Mouse (Mus musculus) liver, embryonic 16.5 days (tissue): ENCODE data around the gene Rab5c. TPM values are rescaled to one million over a fixed set of nuclear protein-coding genes. Genes with fewer than 3 reads are reported as not detected.

Experiments
- ATAC-seq: fragments of 200-750 bp; cut with Nextera tagmentation; 2 replicates; pipeline ENCODE4 v1.8.0; 2017; ENCODE audit warnings: low read depth, mild to moderate bottlenecking, moderate number of reproducible peaks, moderate library complexity
- H3K27ac ChIP-seq: fragments of 300-500 bp; sonication (generic); 2 replicates; pipeline ENCODE4 v1.5.1; 2014; ENCODE audit warnings: mild to moderate bottlenecking, low read length
- H3K27me3 ChIP-seq: fragments of 300-500 bp; sonication (generic); 2 replicates; pipeline ENCODE4 v1.6.1; 2014; ENCODE audit warnings: low read depth, low read length, mixed read lengths; ENCODE audit not compliant: control insufficient read depth, insufficient read depth
- H3K36me3 ChIP-seq: fragments of 300-500 bp; sonication (generic); 2 replicates; pipeline ENCODE4 v1.6.1; 2014; ENCODE audit warnings: mild to moderate bottlenecking; ENCODE audit not compliant: control insufficient read depth, insufficient read depth
- H3K4me1 ChIP-seq: fragments of 300-500 bp; sonication (generic); 2 replicates; pipeline ENCODE4 v1.6.1; 2014; ENCODE audit warnings: low read depth, low read length, mixed read lengths; ENCODE audit not compliant: control insufficient read depth
- H3K4me2 ChIP-seq: fragments of 300-500 bp; sonication (generic); 2 replicates; pipeline ENCODE4 v1.6.1; 2014; ENCODE audit warnings: low read depth, low read length, mixed read lengths
- H3K4me3 ChIP-seq: fragments of 300-500 bp; sonication (generic); 2 replicates; pipeline ENCODE4 v1.5.1; 2014; ENCODE audit warnings: low read depth, mild to moderate bottlenecking, low read length
- H3K9ac ChIP-seq: fragments of 300-500 bp; sonication (generic); 2 replicates; pipeline ENCODE4 v1.6.1; 2014; ENCODE audit warnings: low read depth, low read length
- H3K9me3 ChIP-seq: fragments of 300-500 bp; sonication (generic); replicated peaks from 2 replicates; pipeline ENCODE4 v1.6.1; 2016; ENCODE audit warnings: low read length; ENCODE audit not compliant: control insufficient read depth
- WGBS: fragments of 180-500 bp; shearing (Covaris S2); extraction: QIAGEN DNeasy Blood & Tissue Kit; methylation state at CpG from one replicate; pipeline ENCODE4 v1.1.7; 2014; ENCODE audit not compliant: insufficient replicate concordance; 5-methylcytosine and 5-hydroxymethylcytosine counted together
- polyA plus RNA-seq: library from polyadenylated mRNA; unstranded; fragments of >200 nt; fragmentation: Nextera tagmentation; extraction: Ambion mirVana; gene quantifications from 2 replicates; pipeline ENCODE4 v1.2.1, GENCODE M21; 2015

Gene Rab5c
- polyA plus RNA-seq, 1 experiment from 2014 or later: 21.9 TPM

GRCm38 (mm10) chr11:100713174-100713573, 24.8 kb downstream of the Rab5c start:
- Histone ChIP-seq H3K9me3 (no peaks in the 10 kb centered on the region), H3K4me2 (peak overlapping the region; percentile 87), H3K4me1 (peaks cover 39% of the 10 kb centered on the region), H3K36me3 (peaks cover 32% of the 10 kb centered on the region), H3K4me3 (peak overlapping the region; percentile 52), H3K27me3 (no peaks in the 10 kb centered on the region), H3K27ac (peak overlapping the region; percentile 85), H3K9ac (peak overlapping the region; percentile 58; the same call in 1 of the 2 replicates)
- 52% methylated on average over 4 of the region's 4 CpGs for WGBS
- no peak for ATAC-seq

DNA sequence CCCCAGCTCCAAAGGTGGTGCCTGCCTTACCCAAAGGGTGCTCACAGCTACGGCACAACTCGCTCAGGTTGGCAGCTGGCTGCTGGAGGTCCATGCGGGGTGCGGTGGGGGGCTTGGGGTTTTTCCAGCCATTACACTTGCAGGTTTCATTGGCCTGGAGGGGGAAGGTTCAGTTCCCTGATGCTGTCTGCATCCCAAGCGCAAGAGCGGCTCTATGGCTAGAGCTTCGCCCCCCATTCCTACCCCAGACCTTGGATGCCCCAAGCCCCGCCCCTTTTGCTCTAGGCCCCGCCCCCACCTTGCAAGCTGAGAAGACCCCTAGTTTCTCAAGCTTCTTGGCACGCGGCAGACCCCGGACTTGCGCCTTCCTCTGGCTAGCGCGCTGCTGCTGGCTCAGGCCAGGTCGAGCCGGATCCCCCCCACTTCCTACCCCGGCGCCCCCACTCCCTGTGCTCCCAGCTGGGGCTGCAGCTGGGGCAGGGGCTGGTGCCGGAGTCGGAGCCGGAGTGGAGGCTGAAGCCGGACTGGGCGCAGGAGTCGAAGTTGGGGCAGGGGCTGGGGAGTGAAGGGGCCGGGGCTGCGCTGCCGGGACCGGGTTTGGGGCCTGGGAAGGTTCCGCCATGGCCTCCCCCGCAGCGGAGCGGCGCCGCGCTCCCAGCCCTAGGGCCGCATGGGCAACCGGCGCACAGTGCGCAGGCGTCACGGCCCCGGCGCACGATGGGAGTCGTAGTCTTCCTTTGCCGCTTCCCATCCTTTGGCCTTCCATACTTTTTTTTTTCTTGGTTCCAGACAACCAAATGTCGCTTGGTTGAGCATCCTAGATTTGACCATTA, 26.0 kb downstream of the Rab5c start, which contains the start of gene Kat2a:
Gene Kat2a (minus strand): TSS at position 683 of the 833 bp plus-strand sequence.
- H3K27ac ChIP-seq: peak within 1 kb of the TSS; percentile 85
- WGBS: 2% methylated on average over 48 of the region's 48 CpGs
- H3K27me3 ChIP-seq: no peaks in the 10 kb centered on the region
- peak within 1 kb of the TSS; percentile 93 for H3K4me2 ChIP-seq
- H3K4me1 ChIP-seq: peaks cover 39% of the 10 kb centered on the region
- H3K36me3 ChIP-seq: peaks cover 21% of the 10 kb centered on the region
- peak within 1 kb of the TSS; percentile 79 for H3K9ac ChIP-seq
- ATAC-seq: peak; percentile 70
- peak within 1 kb of the TSS; percentile 81 for H3K4me3 ChIP-seq
- no peaks in the 10 kb centered on the region for H3K9me3 ChIP-seq

- Histone ChIP-seq H3K27ac (no peak overlapping the region), H3K9me3 (no peaks in the 10 kb centered on the region), H3K36me3 (peaks cover 11% of the 10 kb centered on the region), H3K4me1 (peaks cover 39% of the 10 kb centered on the region), H3K4me2 (no peak overlapping the region), H3K27me3 (no peaks in the 10 kb centered on the region), H3K4me3 (no peak overlapping the region), H3K9ac (no peak overlapping the region)
- 76% methylated on average over 4 of the region's 4 CpGs for WGBS
- ATAC-seq: no peak
Observed at GRCm38 (mm10) chr11:100710977-100711376, 27.0 kb downstream of the Rab5c start.

DNA sequence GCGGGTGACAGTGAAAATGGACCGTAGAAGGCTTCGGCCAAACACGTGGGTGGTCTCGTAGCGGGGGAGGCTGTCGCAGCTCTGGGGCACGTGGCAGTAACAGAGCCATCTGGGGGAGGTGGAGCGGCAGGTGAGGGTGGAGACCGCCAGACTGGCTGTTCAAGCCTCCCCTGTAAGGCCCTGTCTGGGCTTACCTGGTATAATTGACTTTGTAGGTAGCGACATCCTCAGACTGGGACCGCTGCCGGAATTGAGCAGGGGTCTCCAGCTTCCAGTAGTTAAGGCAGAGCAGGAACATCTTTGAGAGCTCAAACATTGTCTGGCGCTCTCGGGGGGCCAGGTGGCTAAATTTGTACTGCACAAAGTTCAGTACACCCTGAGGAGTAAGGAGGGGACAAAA, 27.5 kb downstream of the Rab5c start:
- H3K27ac ChIP-seq: no peak overlapping the region
- no peak overlapping the region for H3K9ac ChIP-seq
- ATAC-seq: no peak
- H3K9me3 ChIP-seq: no peaks in the 10 kb centered on the region
- no peak overlapping the region for H3K4me2 ChIP-seq
- no peaks in the 10 kb centered on the region for H3K27me3 ChIP-seq
- H3K4me1 ChIP-seq: peaks cover 39% of the 10 kb centered on the region
- H3K36me3 ChIP-seq: peaks cover 7% of the 10 kb centered on the region
- WGBS: 90% methylated on average over 15 of the region's 15 CpGs
- no peak overlapping the region for H3K4me3 ChIP-seq

DNA sequence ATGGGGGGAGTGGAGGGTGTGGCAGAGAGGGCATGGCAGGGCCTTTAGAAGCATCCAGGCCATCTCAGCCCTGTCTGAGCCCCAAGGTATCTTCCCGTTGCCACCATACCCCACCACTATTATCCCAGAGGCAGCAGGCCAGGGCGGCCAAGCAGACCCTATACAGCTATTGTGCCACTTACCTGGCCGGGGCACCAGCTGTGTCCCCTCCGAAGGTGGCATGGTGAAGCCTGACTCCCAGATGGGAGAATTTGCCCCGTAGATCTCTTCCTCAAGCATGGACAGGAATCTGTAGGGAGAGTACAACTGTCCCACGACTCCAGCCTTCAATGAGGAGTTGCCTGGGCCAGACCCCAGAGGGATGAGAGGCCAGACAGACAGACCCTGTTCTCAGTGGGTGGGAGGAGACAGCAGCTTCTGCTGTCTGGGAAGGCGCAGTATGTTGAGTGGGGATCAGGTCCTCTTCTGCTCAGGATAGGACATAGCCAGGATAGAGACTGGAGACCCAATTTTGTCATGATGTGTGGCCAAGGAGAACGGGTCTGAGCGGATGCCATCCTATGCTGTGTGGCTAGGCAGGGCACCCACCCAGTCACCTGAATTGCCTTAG, 28.7 kb downstream of the Rab5c start:
- H3K36me3 ChIP-seq: peaks cover 2% of the 10 kb centered on the region; the same call in 1 of the 2 replicates
- H3K9me3 ChIP-seq: no peaks in the 10 kb centered on the region
- WGBS: 81% methylated on average over 9 of the region's 9 CpGs
- peaks cover 32% of the 10 kb centered on the region for H3K4me1 ChIP-seq
- no peak overlapping the region for H3K4me3 ChIP-seq
- ATAC-seq: no peak
- no peak overlapping the region for H3K9ac ChIP-seq
- H3K27ac ChIP-seq: no peak overlapping the region
- no peaks in the 10 kb centered on the region for H3K27me3 ChIP-seq
- H3K4me2 ChIP-seq: no peak overlapping the region

DNA sequence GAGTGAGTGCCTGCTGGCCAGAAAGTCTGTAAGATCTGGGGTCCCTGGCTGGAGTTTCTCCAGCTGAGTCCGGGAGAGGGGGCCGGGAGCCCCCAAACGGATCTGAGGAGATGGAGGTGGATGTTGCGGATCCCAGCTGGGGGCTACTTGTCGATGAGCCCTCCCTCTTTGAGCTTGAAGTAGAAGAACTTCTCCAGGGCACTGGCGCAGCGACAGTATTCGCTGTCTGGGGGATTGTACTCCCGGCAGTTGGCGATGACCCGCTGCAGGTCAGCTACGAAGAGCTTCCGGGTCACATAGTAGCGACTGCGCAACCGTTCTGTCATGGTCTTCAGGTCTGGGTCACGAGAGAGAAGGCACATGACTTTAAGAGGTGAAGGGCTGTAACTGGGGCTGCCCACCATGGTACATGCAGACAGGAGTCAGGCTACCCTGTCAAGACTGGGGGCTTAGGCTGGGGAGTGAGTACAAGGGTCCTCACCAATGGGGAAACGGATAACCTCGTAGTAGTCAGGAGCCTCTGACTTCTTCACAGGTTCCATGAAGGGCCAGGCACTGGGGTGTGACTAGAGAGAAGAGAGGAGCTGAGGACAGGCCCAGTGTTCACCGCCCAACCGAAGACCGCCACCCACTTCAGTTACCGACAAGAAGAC, 32.8 kb downstream of the Rab5c start:
- ATAC-seq: no peak
- no peaks in the 10 kb centered on the region for H3K9me3 ChIP-seq
- H3K4me3 ChIP-seq: no peak overlapping the region
- H3K36me3 ChIP-seq: peaks cover 2% of the 10 kb centered on the region; the same call in 1 of the 2 replicates
- no peak overlapping the region for H3K9ac ChIP-seq
- WGBS: 87% methylated on average over 23 of the region's 23 CpGs
- H3K27ac ChIP-seq: no peak overlapping the region
- no peak overlapping the region for H3K4me2 ChIP-seq
- peaks cover 26% of the 10 kb centered on the region for H3K4me1 ChIP-seq
- no peaks in the 10 kb centered on the region for H3K27me3 ChIP-seq

- Histone ChIP-seq H3K4me3 (peak within 1 kb of the TSS; percentile 34), H3K36me3 (peaks cover 2% of the 10 kb centered on the region; the same call in 1 of the 2 replicates), H3K9ac (no peak within 1 kb of the TSS), H3K27me3 (no peaks in the 10 kb centered on the region), H3K27ac (no peak within 1 kb of the TSS), H3K9me3 (no peaks in the 10 kb centered on the region), H3K4me2 (peak within 1 kb of the TSS; percentile 61), H3K4me1 (peaks cover 26% of the 10 kb centered on the region)
- 43% methylated on average over 7 of the region's 7 CpGs for WGBS
- ATAC-seq: no peak; the same call in 1 of the 2 replicates
Observed at GRCm38 (mm10) chr11:100703851-100704531, 34.0 kb downstream of the Rab5c start, which contains the start of gene Dhx58. Gene Dhx58, minus strand, starts transcription at chr11:100704271.

DNA sequence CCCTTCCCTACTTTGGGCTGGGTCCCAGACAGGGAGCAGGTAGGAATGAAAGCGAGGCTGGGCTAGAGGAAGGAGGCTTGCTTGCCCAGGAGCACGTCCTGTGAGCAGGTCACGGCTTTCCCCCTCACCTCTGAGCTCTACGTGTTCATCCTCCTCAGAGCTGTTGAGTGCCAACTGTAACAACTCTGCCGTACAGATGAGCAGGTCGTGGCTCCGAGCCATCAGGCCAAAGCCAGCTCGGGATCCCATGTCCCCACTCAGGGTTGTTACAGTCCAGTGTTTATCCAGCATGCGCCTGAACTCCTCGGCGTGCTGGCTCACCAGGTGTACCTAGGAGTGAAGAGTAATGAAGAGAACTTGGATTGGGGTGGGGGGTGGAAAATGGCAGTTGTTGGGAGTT, 34.6 kb downstream of the Rab5c start:
- H3K9me3 ChIP-seq: no peaks in the 10 kb centered on the region
- H3K4me3 ChIP-seq: no peak overlapping the region
- peaks cover 2% of the 10 kb centered on the region; the same call in 1 of the 2 replicates for H3K36me3 ChIP-seq
- no peaks in the 10 kb centered on the region for H3K27me3 ChIP-seq
- no peak for ATAC-seq
- no peak overlapping the region for H3K27ac ChIP-seq
- H3K4me1 ChIP-seq: peaks cover 26% of the 10 kb centered on the region
- peak overlapping the region; percentile 61 for H3K4me2 ChIP-seq
- WGBS: 58% methylated on average over 11 of the region's 11 CpGs
- no peak overlapping the region for H3K9ac ChIP-seq
